Mouse (Mus musculus): ENCODE results near the gene Nhp2. TPM values are rescaled to one million over a fixed set of nuclear protein-coding genes. Genes with fewer than 3 reads are reported as not detected.

The Nhp2 gene
- 126 and 131 TPM in 2 replicates for polyA plus RNA-seq (2016; fragmentation: Nextera tagmentation; extraction: Ambion mirVana)

GRCm38 (mm10) chr11:51619409-51620060 is at the start of gene Nhp2:
Nhp2 (plus strand) TSS chr11:51619735.
- H3K27ac ChIP-seq = no peak within 1 kb of the TSS
- peak; percentile 94 for ATAC-seq (ENCODE audit: low FRiP score)

GRCm38 (mm10) chr11:51576454-51576853 is 43.1 kb upstream of the Nhp2 start:
- no peaks in the 10 kb centered on the region for H3K36me3 ChIP-seq (replicated peaks)
- H3K27me3 ChIP-seq = no peaks in the 10 kb centered on the region
- H3K4me2 ChIP-seq = no peak overlapping the region
- no peak for ATAC-seq (ENCODE audit: low FRiP score)
- no peaks in the 10 kb centered on the region for H3K4me1 ChIP-seq
- no peaks in the 10 kb centered on the region for H3K9me3 ChIP-seq
- H3K9ac ChIP-seq = no peak overlapping the region
- H3K27ac ChIP-seq = no peak overlapping the region
- no peak overlapping the region for H3K4me3 ChIP-seq (replicated peaks)
- 78% methylated on average over 4 of the region's 4 CpGs for WGBS

More at GRCm38 (mm10) chr11:51619409-51620060, at the start of gene Nhp2:
- peaks cover 3% of the 10 kb centered on the region; the same call in 1 of the 2 replicates for H3K27me3 ChIP-seq
- H3K36me3 ChIP-seq (replicated peaks) = peaks cover 32% of the 10 kb centered on the region
- peak within 1 kb of the TSS; percentile 72 for H3K9ac ChIP-seq
- H3K4me2 ChIP-seq = peak within 1 kb of the TSS; percentile 73
- H3K4me3 ChIP-seq (replicated peaks) = peak within 1 kb of the TSS; percentile 85
- peaks cover 27% of the 10 kb centered on the region for H3K4me1 ChIP-seq
- under 1% methylated on average over 51 of the region's 51 CpGs for WGBS
- H3K9me3 ChIP-seq = no peaks in the 10 kb centered on the region

- no peaks in the 10 kb centered on the region for H3K27me3 ChIP-seq
- WGBS = 89% methylated on average over 7 of the region's 7 CpGs
- H3K9ac ChIP-seq = no peak overlapping the region
- H3K27ac ChIP-seq = no peak overlapping the region
- H3K9me3 ChIP-seq = no peaks in the 10 kb centered on the region
- ATAC-seq (ENCODE audit: low FRiP score) = no peak
- no peak overlapping the region for H3K4me3 ChIP-seq (replicated peaks)
- no peaks in the 10 kb centered on the region for H3K4me1 ChIP-seq
- no peaks in the 10 kb centered on the region for H3K36me3 ChIP-seq (replicated peaks)
- H3K4me2 ChIP-seq = no peak overlapping the region
These were observed 41.9 kb upstream of the Nhp2 start for GRCm38 (mm10) chr11:51577587-51577986.

GRCm38 (mm10) chr11:51579024-51579423 is 40.5 kb upstream of the Nhp2 start:
- Histone ChIP-seq H3K4me2 (no peak overlapping the region), H3K4me1 (peaks cover 10% of the 10 kb centered on the region), H3K9ac (no peak overlapping the region), H3K27ac (no peak overlapping the region), H3K27me3 (no peaks in the 10 kb centered on the region), H3K9me3 (no peaks in the 10 kb centered on the region), H3K36me3 (replicated peaks) (no peaks in the 10 kb centered on the region), H3K4me3 (replicated peaks) (no peak overlapping the region)
- no peak for ATAC-seq (ENCODE audit: low FRiP score)
- 65% methylated on average over 4 of the region's 4 CpGs for WGBS

- peaks cover 23% of the 10 kb centered on the region for H3K4me1 ChIP-seq
- no peaks in the 10 kb centered on the region for H3K27me3 ChIP-seq
- WGBS = 27% methylated on average over 8 of the region's 8 CpGs
- no peak overlapping the region for H3K9ac ChIP-seq
- no peak overlapping the region for H3K4me2 ChIP-seq
- H3K27ac ChIP-seq = no peak overlapping the region
- no peak for ATAC-seq (ENCODE audit: low FRiP score)
- H3K9me3 ChIP-seq = no peaks in the 10 kb centered on the region
- peaks cover 21% of the 10 kb centered on the region for H3K36me3 ChIP-seq (replicated peaks)
- H3K4me3 ChIP-seq (replicated peaks) = no peak overlapping the region
These were observed 36.8 kb upstream of the Nhp2 start for GRCm38 (mm10) chr11:51582713-51583112.

GRCm38 (mm10) chr11:51584057-51584430 is 35.5 kb upstream of the Nhp2 start:
- Histone ChIP-seq H3K36me3 (replicated peaks) (peaks cover 34% of the 10 kb centered on the region), H3K27me3 (no peaks in the 10 kb centered on the region), H3K4me3 (replicated peaks) (peak overlapping the region; percentile 63), H3K27ac (peak overlapping the region; percentile 95), H3K9me3 (no peaks in the 10 kb centered on the region), H3K4me1 (peaks cover 23% of the 10 kb centered on the region), H3K9ac (peak overlapping the region; percentile 64), H3K4me2 (peak overlapping the region; percentile 91)
- peak; percentile 18 for ATAC-seq (ENCODE audit: low FRiP score)
- WGBS = 11% methylated on average over 9 of the region's 9 CpGs

- Histone ChIP-seq H3K4me1 (peaks cover 23% of the 10 kb centered on the region), H3K4me2 (peak within 1 kb of the TSS; percentile 91), H3K27me3 (no peaks in the 10 kb centered on the region), H3K9ac (peak within 1 kb of the TSS; percentile 80), H3K27ac (peak within 1 kb of the TSS; percentile 95), H3K4me3 (replicated peaks) (peak within 1 kb of the TSS; percentile 63), H3K9me3 (no peaks in the 10 kb centered on the region), H3K36me3 (replicated peaks) (peaks cover 40% of the 10 kb centered on the region)
- peak; percentile 93 for ATAC-seq (ENCODE audit: low FRiP score)
- WGBS = under 1% methylated on average over 59 of the region's 59 CpGs
These were observed 34.9 kb upstream of the Nhp2 start, which contains the start of gene Phykpl for GRCm38 (mm10) chr11:51584431-51585248. Phykpl (plus strand) TSS chr11:51584757.

- Histone ChIP-seq H3K27ac (peak overlapping the region; percentile 89), H3K27me3 (no peaks in the 10 kb centered on the region), H3K9ac (0 out of 2 replicates have a peak overlapping the region, but pooled peaks have one; percentile 80), H3K36me3 (replicated peaks) (peaks cover 51% of the 10 kb centered on the region), H3K4me3 (replicated peaks) (peak overlapping the region; percentile 63), H3K9me3 (no peaks in the 10 kb centered on the region), H3K4me1 (peaks cover 23% of the 10 kb centered on the region), H3K4me2 (peak overlapping the region; percentile 91)
- 0 out of 2 replicates have a peak, but pooled peaks have one; percentile 3 for ATAC-seq (ENCODE audit: low FRiP score)
- WGBS = 72% methylated on average over 8 of the region's 8 CpGs
These were observed 33.8 kb upstream of the Nhp2 start for GRCm38 (mm10) chr11:51585608-51586252.

GRCm38 (mm10) chr11:51586411-51586810 is 33.1 kb upstream of the Nhp2 start:
- peaks cover 58% of the 10 kb centered on the region for H3K36me3 ChIP-seq (replicated peaks)
- no peak for ATAC-seq (ENCODE audit: low FRiP score)

GRCm38 (mm10) chr11:51587059-51587458 is 32.5 kb upstream of the Nhp2 start:
- no peak for ATAC-seq (ENCODE audit: low FRiP score)
- Histone ChIP-seq H3K4me2 (no peak overlapping the region), H3K4me3 (replicated peaks) (no peak overlapping the region), H3K9me3 (no peaks in the 10 kb centered on the region), H3K4me1 (peaks cover 23% of the 10 kb centered on the region), H3K27me3 (no peaks in the 10 kb centered on the region), H3K9ac (no peak overlapping the region), H3K27ac (no peak overlapping the region), H3K36me3 (replicated peaks) (peaks cover 64% of the 10 kb centered on the region)
- 97% methylated on average over 1 of the region's 1 CpGs for WGBS

More at GRCm38 (mm10) chr11:51586411-51586810, 33.1 kb upstream of the Nhp2 start:
- Histone ChIP-seq H3K4me1 (peaks cover 23% of the 10 kb centered on the region), H3K4me3 (replicated peaks) (no peak overlapping the region), H3K27ac (0 out of 2 replicates have a peak overlapping the region, but pooled peaks have one; percentile 1), H3K27me3 (no peaks in the 10 kb centered on the region), H3K4me2 (no peak overlapping the region), H3K9me3 (no peaks in the 10 kb centered on the region), H3K9ac (no peak overlapping the region)
- WGBS = 88% methylated on average over 13 of the region's 13 CpGs

GRCm38 (mm10) chr11:51588833-51589232 is 30.7 kb upstream of the Nhp2 start:
- H3K9me3 ChIP-seq = no peaks in the 10 kb centered on the region
- H3K27me3 ChIP-seq = no peaks in the 10 kb centered on the region
- H3K4me1 ChIP-seq = peaks cover 16% of the 10 kb centered on the region
- ATAC-seq (ENCODE audit: low FRiP score) = no peak
- H3K9ac ChIP-seq = no peak overlapping the region
- no peak overlapping the region for H3K4me2 ChIP-seq
- 98% methylated on average over 3 of the region's 3 CpGs for WGBS
- no peak overlapping the region for H3K27ac ChIP-seq
- H3K36me3 ChIP-seq (replicated peaks) = peaks cover 82% of the 10 kb centered on the region
- no peak overlapping the region for H3K4me3 ChIP-seq (replicated peaks)

GRCm38 (mm10) chr11:51590002-51590401 is 29.5 kb upstream of the Nhp2 start:
- ATAC-seq (ENCODE audit: low FRiP score) = no peak
- Histone ChIP-seq H3K27me3 (no peaks in the 10 kb centered on the region), H3K4me2 (no peak overlapping the region), H3K27ac (no peak overlapping the region), H3K9ac (no peak overlapping the region), H3K4me3 (replicated peaks) (no peak overlapping the region), H3K4me1 (peaks cover 8% of the 10 kb centered on the region), H3K9me3 (no peaks in the 10 kb centered on the region), H3K36me3 (replicated peaks) (peaks cover 93% of the 10 kb centered on the region)
